Mouse (Mus musculus) heart, embryonic 14.5 days (tissue): Measurements from ENCODE around the gene Rasgrp3. TPM values are rescaled to one million over a fixed set of nuclear protein-coding genes. Genes with fewer than 3 reads are reported as not detected.
"Not testable (repeated sequence)": the region's sequence is repeated elsewhere in the genome, so short reads cannot be mapped to it uniquely, and the experiment has no call there.

Experiments
- ATAC-seq: fragments of 200-750 bp; cut with Nextera tagmentation; 2 replicates; pipeline ENCODE4 v1.8.0; 2017; ENCODE audit warnings: low read depth, moderate TSS enrichment; ENCODE audit not compliant: insufficient number of reproducible peaks, insufficient read depth, low FRiP score
- H3K27ac ChIP-seq, 2 experiments: fragments of 200-500 bp in 1 of 2; fragments of 300-500 bp in 1 of 2; sonication (generic) in 1 of 2; replicated peaks in 1 of 2; 2 replicates each; pipeline ENCODE4 v1.5.1; 2012 to 2014; ENCODE audit warnings: low read depth in 2 of 2, low read length in 2 of 2, control low read depth in 1 of 2, mild to moderate bottlenecking in 1 of 2, mixed read lengths in 1 of 2; ENCODE audit not compliant: control insufficient read depth in 1 of 2, insufficient read depth in 1 of 2
- H3K27me3 ChIP-seq: fragments of 300-500 bp; sonication (generic); 2 replicates; pipeline ENCODE4 v1.6.1; 2014; ENCODE audit warnings: mild to moderate bottlenecking, low read length, control low read depth; ENCODE audit not compliant: control insufficient read depth, insufficient read depth
- H3K36me3 ChIP-seq: fragments of 300-500 bp; sonication (generic); 2 replicates; pipeline ENCODE4 v1.6.1; 2014; ENCODE audit warnings: mild to moderate bottlenecking, control low read depth, low read length, mixed read lengths; ENCODE audit not compliant: control insufficient read depth, insufficient read depth
- H3K4me1 ChIP-seq, 2 experiments: fragments of 200-500 bp in 1 of 2; fragments of 300-500 bp in 1 of 2; sonication (generic) in 1 of 2; 2 replicates each; pipeline ENCODE4 v1.6.1; 2012 to 2014; ENCODE audit warnings: low read length in 2 of 2, control low read depth in 1 of 2, mixed read lengths in 1 of 2; ENCODE audit not compliant: control insufficient read depth in 2 of 2, insufficient read depth in 2 of 2
- H3K4me2 ChIP-seq: fragments of 300-500 bp; sonication (generic); 2 replicates; pipeline ENCODE4 v1.6.1; 2014; ENCODE audit warnings: mild to moderate bottlenecking, low read length
- H3K4me3 ChIP-seq, 2 experiments: fragments of 200-500 bp in 1 of 2; fragments of 300-500 bp in 1 of 2; sonication (generic) in 1 of 2; 2 replicates each; pipeline ENCODE4 v1.5.1; 2012 to 2014; ENCODE audit warnings: low read length in 2 of 2, mild to moderate bottlenecking in 2 of 2, control low read depth in 1 of 2, low read depth in 1 of 2, moderate library complexity in 1 of 2; ENCODE audit not compliant: control insufficient read depth in 1 of 2, insufficient read depth in 1 of 2
- H3K9ac ChIP-seq: fragments of 300-500 bp; sonication (generic); 2 replicates; pipeline ENCODE4 v1.6.1; 2014; ENCODE audit warnings: mild to moderate bottlenecking, low read length
- H3K9me3 ChIP-seq: fragments of 300-500 bp; sonication (generic); 2 replicates; pipeline ENCODE4 v1.6.1; 2016; ENCODE audit warnings: low read length, control low read depth; ENCODE audit not compliant: control insufficient read depth
- WGBS: fragments of 180-500 bp; shearing (Covaris S2); extraction: QIAGEN DNeasy Blood & Tissue Kit; methylation state at CpG from one replicate; pipeline ENCODE4 v1.1.7; 2014; 5-methylcytosine and 5-hydroxymethylcytosine counted together
- polyA plus RNA-seq: library from polyadenylated mRNA; unstranded; fragments of >200 nt; fragmentation: Nextera tagmentation; extraction: Ambion mirVana; gene quantifications from 2 replicates; pipeline ENCODE4 v1.2.1, GENCODE M21; 2014

Gene Rasgrp3
- polyA plus RNA-seq, 1 experiment from 2014 or later = 24.3 TPM

DNA sequence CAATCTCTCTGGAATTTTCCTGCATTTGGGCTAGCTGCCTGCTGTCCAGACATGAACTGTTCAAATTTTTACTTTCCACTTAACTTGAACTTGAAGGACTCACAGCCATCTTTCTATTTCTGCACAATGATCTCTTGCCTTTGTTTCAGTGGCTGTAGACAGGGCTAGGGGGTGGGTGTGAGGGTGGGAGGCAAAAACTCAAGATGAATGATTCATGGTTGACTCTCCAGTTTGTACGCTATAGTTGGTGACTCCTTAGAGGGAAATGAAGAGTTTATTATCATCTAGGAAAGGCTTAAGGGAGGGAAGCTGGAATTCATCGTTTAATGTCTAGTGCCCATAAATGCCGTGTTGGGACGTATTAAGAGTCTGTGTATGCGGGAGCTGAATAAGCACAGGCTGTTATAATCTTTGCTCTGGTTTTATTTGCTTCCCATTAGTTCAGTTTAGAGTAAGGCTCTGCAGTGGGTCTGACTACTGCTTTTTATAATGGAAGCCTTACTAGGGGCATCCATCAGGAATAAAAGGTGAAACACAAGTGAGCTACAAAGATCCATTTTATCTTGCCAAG is 5.6 kb downstream of the Rasgrp3 start:
- WGBS = 77% methylated on average over 5 of the region's 5 CpGs
- no peak overlapping the region for H3K4me2 ChIP-seq
- H3K4me1 ChIP-seq = peaks cover 8 to 12% of the 10 kb centered on the region in 2 experiments
- H3K9ac ChIP-seq = no peak overlapping the region
- ATAC-seq = no peak
- no peaks in the 10 kb centered on the region for H3K36me3 ChIP-seq
- no peaks in the 10 kb centered on the region for H3K27me3 ChIP-seq
- peak overlapping the region; percentile 38 to 51; a peak in 2 of 4 replicates for H3K27ac ChIP-seq
- H3K9me3 ChIP-seq = no peaks in the 10 kb centered on the region
- H3K4me3 ChIP-seq = no peak overlapping the region

DNA sequence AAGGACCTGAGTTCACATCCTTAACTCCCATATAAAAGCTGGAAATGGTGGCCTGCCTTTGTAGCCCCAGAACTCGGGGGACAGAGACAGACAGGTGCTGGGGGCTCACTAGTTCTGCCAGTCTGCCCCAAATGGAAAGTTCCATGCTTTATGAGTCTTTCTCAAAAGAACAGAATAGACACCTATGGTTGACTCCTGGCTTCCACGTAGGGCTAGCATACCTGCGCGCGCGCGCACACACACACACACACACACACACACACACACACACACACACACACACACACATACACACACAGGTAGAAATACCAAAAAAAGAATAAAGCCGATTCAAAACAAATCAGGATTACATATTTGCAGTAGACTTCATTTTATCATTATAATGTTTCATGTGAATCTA is 6.7 kb downstream of the Rasgrp3 start:
- peaks cover 8 to 12% of the 10 kb centered on the region in 2 experiments for H3K4me1 ChIP-seq
- H3K9me3 ChIP-seq = no peaks in the 10 kb centered on the region
- WGBS = 98% methylated on average over 8 of the region's 8 CpGs
- H3K27me3 ChIP-seq = no peaks in the 10 kb centered on the region
- no peaks in the 10 kb centered on the region for H3K36me3 ChIP-seq
- H3K27ac ChIP-seq = no peak overlapping the region
- H3K4me3 ChIP-seq = no peak overlapping the region
- ATAC-seq = no peak
- H3K9ac ChIP-seq = no peak overlapping the region
- no peak overlapping the region for H3K4me2 ChIP-seq

- 19% methylated on average over 5 of the region's 6 CpGs for WGBS
- 0 out of 4 replicates have a peak overlapping the region, but pooled peaks have one; percentile 2 to 25 for H3K27ac ChIP-seq
- H3K4me3 ChIP-seq = no peak overlapping the region
- H3K9me3 ChIP-seq = no peaks in the 10 kb centered on the region
- no peak for ATAC-seq
- H3K4me1 ChIP-seq = peaks cover 7 to 9% of the 10 kb centered on the region in 2 experiments
- no peak overlapping the region for H3K9ac ChIP-seq
- H3K36me3 ChIP-seq = no peaks in the 10 kb centered on the region
- H3K27me3 ChIP-seq = no peaks in the 10 kb centered on the region
- 0 out of 2 replicates have a peak overlapping the region, but pooled peaks have one; percentile 9 for H3K4me2 ChIP-seq
Observed at GRCm38 (mm10) chr17:75443064-75443621, 7.4 kb downstream of the Rasgrp3 start.

DNA sequence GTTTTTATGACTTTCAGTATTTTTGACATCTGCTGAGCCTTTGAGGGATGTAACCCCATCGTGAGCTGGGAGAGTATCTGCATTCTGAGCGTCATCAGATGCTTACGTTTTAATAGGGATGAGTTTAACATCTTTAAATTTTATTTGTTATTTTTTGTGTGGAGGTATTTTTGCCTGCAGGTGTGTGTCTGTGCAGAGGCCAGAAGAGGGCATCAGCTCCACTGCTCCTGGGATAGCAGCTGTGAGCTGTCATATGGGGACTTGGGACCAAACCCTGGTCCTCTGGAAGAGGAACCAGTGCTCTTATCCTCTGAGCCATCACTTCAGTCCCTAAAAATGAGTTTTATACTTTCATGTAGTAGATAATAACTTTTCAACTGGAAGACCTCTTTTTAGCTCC is 12.6 kb downstream of the Rasgrp3 start:
- H3K27ac ChIP-seq = no peak overlapping the region
- no peaks in the 10 kb centered on the region for H3K36me3 ChIP-seq
- WGBS = 97% methylated on average over 3 of the region's 3 CpGs

GRCm38 (mm10) chr17:75449022-75449421 is 13.3 kb downstream of the Rasgrp3 start:
- Histone ChIP-seq H3K36me3 (no peaks in the 10 kb centered on the region), H3K4me2 (no peak overlapping the region), H3K9me3 (no peaks in the 10 kb centered on the region), H3K4me1 (no peaks in the 10 kb centered on the region; a peak in 1 of 4 replicates), H3K27ac (no peak overlapping the region), H3K9ac (no peak overlapping the region), H3K4me3 (no peak overlapping the region), H3K27me3 (no peaks in the 10 kb centered on the region)
- ATAC-seq = no peak
- WGBS = 28% methylated on average over 1 of the region's 1 CpGs

More for the DNA sequence above, 12.6 kb downstream of the Rasgrp3 start:
- H3K4me2 ChIP-seq = no peak overlapping the region
- H3K9me3 ChIP-seq = no peaks in the 10 kb centered on the region
- H3K27me3 ChIP-seq = no peaks in the 10 kb centered on the region
- H3K9ac ChIP-seq = no peak overlapping the region
- no peak for ATAC-seq
- H3K4me3 ChIP-seq = no peak overlapping the region
- H3K4me1 ChIP-seq = peaks cover under 1 to 3% of the 10 kb centered on the region in 2 experiments; a peak in 3 of 4 replicates

GRCm38 (mm10) chr17:75452313-75452712 is 16.6 kb downstream of the Rasgrp3 start:
- 69% methylated on average over 4 of the region's 4 CpGs for WGBS
- Histone ChIP-seq H3K27ac (no peak overlapping the region), H3K9me3 (no peaks in the 10 kb centered on the region), H3K4me3 (no peak overlapping the region), H3K4me1 (no peaks in the 10 kb centered on the region; a peak in 2 of 4 replicates), H3K36me3 (no peaks in the 10 kb centered on the region), H3K9ac (no peak overlapping the region), H3K4me2 (no peak overlapping the region), H3K27me3 (no peaks in the 10 kb centered on the region)
- ATAC-seq = no peak

- H3K36me3 ChIP-seq = no peaks in the 10 kb centered on the region
- H3K4me2 ChIP-seq = no peak overlapping the region
Observed at GRCm38 (mm10) chr17:75453639-75454038, 17.9 kb downstream of the Rasgrp3 start.

GRCm38 (mm10) chr17:75456096-75456495 is 20.4 kb downstream of the Rasgrp3 start:
- H3K4me1 ChIP-seq, H3K27me3 ChIP-seq, H3K4me3 ChIP-seq, H3K9ac ChIP-seq, ATAC-seq, H3K27ac ChIP-seq, H3K36me3 ChIP-seq, H3K9me3 ChIP-seq, H3K4me2 ChIP-seq: not testable (repeated sequence)
- WGBS = 87% methylated on average over 9 of the region's 9 CpGs

More at GRCm38 (mm10) chr17:75453639-75454038, 17.9 kb downstream of the Rasgrp3 start:
- H3K27ac ChIP-seq = no peak overlapping the region
- no peaks in the 10 kb centered on the region for H3K27me3 ChIP-seq
- no peak overlapping the region for H3K9ac ChIP-seq
- H3K9me3 ChIP-seq = no peaks in the 10 kb centered on the region
- H3K4me3 ChIP-seq = no peak overlapping the region
- ATAC-seq = no peak
- H3K4me1 ChIP-seq = no peaks in the 10 kb centered on the region; a peak in 2 of 4 replicates
